Mouse (Mus musculus): Measurements from ENCODE around the gene Lpgat1.

Gene Lpgat1

DNA sequence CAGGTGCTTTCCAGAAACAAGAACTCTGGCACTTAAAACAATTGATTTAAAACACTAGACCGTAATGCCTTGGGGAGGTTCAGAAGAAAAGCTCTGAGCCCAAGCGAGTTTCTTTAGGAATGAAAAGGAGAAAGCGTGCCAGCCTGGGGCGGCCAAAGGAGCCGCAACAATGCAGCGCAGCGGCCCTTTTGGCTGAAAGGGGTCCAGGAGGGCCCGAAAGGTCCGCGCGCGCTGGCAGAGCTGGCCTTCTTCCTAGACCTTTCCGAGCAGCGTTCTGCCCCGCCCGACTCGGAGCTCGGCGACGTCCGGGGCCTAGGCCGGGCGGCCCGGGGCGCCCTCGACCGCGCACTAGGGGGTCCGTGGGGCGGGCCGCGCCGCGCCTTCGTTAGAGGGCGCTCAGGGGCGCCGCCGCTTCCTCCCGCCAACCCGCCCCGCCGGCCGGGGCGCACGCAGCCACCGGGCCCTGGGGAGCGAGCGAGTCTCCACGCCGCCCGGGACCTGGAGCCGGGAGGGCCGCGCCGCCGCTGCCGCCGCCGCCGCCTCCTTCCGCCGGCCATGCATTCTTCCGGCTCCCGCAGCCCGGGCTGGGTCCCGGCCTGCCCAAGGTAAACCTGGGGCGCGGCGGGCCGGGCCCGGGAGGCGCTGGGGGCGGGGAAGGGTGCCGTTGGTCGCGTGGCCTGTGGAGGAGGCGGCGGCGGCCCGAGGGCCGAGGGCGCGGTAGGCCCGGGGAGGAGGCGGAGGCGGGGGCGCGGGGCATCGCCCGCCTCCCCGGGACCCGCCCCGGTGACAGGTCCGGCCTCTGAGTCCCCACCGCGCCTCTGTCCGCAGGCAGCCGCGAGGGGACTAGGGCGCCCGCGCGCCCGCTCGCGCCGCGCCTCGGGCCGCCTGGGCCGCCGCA lies at the start of gene Lpgat1:
TSS of gene Lpgat1 (plus strand) at position 234 of the 898 bp plus-strand sequence.
- in situ Hi-C loops (cut with MseI, MboI): no loop called here

DNA sequence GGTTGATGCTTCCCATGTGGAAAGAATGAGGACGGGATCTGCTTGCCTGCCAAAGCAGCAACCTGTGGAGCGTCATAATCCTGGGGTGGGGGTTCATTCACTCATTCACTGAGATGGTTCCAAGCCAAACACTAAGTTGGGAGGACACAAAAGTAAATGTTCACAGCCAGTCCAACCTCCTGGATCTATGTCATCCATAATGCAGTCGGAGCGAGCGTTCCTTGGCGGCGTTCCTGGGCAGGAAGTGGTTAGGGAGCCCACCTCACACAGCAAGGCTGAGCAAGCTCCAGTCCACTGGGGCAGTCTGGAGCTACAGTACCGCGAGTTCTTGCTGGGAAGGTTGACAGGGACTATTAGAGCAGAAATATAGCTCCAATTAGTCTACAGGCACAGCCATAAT lies 49.6 kb upstream of the Lpgat1 start:
- in situ Hi-C loops (cut with MseI, MboI): no loop called here

DNA sequence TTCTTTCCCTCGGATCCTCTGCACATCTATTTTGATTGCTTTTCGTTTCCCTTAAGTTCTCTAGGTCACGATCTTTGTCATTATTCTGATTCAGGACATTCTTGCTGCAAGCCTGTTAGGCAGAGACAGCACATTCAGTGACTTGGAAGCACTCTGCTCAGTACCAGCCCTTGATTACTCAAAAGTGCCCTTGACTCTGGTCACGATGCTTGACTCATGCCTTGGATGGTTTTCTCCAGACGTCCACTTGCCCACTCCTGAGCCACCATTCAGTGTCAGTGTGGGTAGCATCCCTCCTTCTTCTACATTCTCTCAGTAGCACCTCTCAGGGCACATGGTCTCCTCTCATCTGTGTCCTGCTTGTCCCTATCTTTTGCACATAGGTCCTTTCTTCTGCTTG lies 43.6 kb upstream of the Lpgat1 start:
- in situ Hi-C loops (cut with MseI, MboI): no loop called here

DNA sequence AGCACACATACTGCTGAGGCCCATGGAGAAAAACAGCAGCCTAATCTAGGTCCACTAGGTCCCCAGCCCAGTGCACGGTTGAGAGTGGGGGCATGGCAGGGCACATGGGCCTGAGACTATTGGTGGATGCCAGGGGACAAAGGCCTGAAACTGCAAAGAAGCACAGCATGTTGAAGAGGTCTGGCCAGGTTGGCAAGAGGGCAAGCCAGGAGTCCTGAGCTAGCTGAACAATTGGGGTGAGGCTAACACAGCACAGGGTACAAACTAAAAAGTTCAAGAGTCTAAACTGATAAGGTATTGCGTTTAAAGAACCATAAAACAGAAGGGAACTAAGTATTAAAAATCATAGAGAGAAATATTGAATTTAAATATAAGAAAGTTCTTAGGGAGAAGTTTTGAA lies 36.0 kb upstream of the Lpgat1 start:
- in situ Hi-C loops (cut with MseI, MboI): no loop called here

GRCm38 (mm10) chr1:191687531-191687930 lies 30.1 kb upstream of the Lpgat1 start:
- in situ Hi-C loops (cut with MseI, MboI): no loop called here

GRCm38 (mm10) chr1:191693231-191693630 lies 24.4 kb upstream of the Lpgat1 start:
- in situ Hi-C loops (cut with MseI, MboI): no loop called here

- in situ Hi-C loops (cut with MseI, MboI): no loop called here
Observed at GRCm38 (mm10) chr1:191698253-191698795, 19.3 kb upstream of the Lpgat1 start.

GRCm38 (mm10) chr1:191704535-191704934 lies 13.1 kb upstream of the Lpgat1 start:
- in situ Hi-C loops (cut with MseI, MboI): no loop called here

- in situ Hi-C loops (cut with MseI, MboI): no loop called here
Observed at GRCm38 (mm10) chr1:191706541-191707078, 11.0 kb upstream of the Lpgat1 start.

DNA sequence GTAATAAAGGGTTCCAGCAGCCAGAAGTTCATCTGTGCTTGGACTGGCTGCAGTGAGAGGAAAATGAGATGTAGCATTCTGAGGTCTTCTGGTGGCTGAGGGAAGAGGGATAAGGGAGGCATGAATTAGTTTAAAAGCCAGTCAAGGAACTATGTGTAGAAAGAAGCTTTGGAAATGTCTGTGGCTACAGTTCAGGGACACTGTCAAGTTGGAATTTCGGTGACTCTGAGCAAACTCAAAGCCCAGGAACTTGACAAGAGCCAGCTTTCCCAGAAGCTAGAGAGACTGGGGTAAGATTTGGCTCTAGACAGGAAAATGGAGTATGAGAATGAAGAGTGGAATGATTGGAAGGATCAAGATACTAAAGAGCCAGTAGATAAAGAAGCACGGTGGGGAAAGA lies 7.8 kb upstream of the Lpgat1 start:
- in situ Hi-C loops (cut with MseI, MboI): no loop called here

DNA sequence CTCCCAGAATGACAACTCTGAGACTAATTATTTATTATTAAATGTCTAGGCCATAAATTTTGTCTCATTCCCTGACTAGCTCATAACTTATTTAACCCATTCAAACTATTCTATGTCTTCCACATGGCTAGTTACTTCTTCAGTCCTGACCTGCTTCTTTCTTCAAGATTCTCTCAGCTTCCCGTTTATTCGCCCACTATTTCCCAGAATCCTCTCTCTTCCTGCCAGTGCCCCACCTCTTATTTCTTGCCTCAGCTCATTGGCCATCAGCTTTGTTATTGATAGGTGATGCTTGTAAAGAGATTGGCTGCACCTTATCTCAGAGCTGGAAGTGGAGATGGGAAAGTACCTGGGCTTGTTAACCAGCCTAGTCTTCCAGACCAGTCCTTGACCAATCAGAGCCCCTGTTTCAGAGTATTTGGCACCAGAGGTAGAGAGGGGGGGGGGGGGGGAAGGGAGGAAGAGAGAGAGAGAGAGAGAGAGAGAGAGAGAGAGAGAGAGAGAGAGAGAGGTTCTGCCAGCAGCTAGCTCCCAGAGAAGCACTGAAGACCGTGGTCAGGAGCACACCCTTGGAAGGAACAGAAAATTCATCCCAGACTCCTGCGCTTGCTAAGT lies 5.3 kb upstream of the Lpgat1 start:
- in situ Hi-C loops (cut with MseI, MboI): no loop called here

GRCm38 (mm10) chr1:191713813-191714212 lies 3.8 kb upstream of the Lpgat1 start:
- in situ Hi-C loops (cut with MseI, MboI): no loop called here

DNA sequence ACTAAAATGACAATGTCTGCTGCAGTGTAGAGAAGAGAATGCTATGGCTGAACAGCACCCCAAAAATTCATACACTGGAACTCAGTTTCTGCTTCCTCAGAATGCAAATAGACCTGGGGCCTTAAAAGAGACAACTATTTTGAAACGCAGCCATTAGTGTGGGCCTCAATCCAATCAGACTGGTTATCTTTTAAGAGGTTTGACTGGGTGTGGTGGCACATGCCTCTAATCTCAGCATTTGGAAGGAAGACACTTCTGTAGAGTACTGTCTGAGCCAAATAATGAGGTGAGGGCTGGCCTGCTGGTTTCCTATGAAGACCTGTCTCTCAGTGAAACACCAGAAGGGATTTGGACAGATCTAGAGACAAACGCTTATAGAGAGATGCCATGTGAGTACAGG lies 2.5 kb upstream of the Lpgat1 start:
- in situ Hi-C loops (cut with MseI, MboI): no loop called here

DNA sequence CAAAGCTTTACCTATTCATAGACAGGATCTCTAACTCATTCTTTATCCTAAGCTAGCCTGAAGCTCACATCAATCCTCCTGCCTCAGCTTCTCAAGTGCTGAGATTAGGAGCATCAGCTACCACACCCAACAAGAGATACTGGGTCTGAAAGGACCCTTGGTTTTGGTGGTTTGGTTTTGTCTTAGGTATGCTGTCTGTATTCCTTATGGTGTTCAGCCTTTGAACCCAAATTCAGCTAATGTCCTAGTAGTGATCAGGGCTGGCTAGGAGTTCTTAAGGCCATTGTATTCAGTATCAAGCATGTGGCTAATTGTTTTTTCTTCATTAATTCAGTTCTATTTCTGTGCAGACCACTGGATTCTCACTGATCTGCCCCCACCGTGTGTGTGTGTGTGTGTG lies 493 bp upstream of the Lpgat1 start:
- in situ Hi-C loops (cut with MseI, MboI): no loop called here

- in situ Hi-C loops (cut with MseI, MboI): no loop called here
Observed at GRCm38 (mm10) chr1:191718522-191719281, 1.1 kb downstream of the Lpgat1 start.

DNA sequence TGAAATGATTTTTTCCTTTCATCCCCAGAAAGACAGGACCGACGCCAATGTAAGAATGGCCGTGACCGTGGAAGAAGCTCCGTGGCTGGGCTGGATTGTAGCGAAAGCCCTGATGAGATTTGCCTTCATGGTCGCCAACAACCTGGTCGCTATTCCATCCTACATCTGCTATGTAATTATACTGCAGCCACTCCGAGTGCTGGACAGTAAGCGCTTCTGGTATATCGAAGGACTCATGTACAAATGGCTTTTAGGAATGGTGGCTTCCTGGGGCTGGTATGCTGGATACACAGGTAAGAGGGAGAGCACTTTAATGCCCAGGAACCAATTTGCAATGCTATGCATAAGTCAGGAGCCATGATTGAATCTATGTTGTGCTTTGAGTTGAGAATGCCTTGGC lies 1.7 kb downstream of the Lpgat1 start:
- in situ Hi-C loops (cut with MseI, MboI): no loop called here

GRCm38 (mm10) chr1:191720419-191720818 lies 2.8 kb downstream of the Lpgat1 start:
- in situ Hi-C loops (cut with MseI, MboI): no loop called here

DNA sequence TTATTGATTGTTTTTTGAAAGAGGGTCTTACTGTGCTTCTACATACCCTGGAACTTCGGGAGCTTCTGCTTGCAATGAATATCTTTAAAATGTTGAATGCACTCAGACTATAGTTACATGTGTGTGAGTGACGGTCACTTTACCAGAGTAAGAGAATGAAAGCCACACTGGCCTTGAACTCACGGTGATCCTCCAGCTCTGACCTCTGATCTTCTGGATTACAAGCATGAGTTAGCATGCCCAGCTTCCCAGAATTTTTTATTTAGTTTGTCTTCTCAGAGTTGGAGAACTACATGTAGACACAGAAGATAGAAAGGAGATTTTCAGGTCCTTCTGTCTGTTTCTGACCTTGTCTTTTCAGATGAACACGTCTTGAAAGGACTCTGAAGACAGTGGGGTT lies 5.1 kb downstream of the Lpgat1 start:
- in situ Hi-C loops (cut with MseI, MboI): no loop called here

- in situ Hi-C loops (cut with MseI, MboI): no loop called here
Observed at GRCm38 (mm10) chr1:191723675-191724074, 6.0 kb downstream of the Lpgat1 start.

DNA sequence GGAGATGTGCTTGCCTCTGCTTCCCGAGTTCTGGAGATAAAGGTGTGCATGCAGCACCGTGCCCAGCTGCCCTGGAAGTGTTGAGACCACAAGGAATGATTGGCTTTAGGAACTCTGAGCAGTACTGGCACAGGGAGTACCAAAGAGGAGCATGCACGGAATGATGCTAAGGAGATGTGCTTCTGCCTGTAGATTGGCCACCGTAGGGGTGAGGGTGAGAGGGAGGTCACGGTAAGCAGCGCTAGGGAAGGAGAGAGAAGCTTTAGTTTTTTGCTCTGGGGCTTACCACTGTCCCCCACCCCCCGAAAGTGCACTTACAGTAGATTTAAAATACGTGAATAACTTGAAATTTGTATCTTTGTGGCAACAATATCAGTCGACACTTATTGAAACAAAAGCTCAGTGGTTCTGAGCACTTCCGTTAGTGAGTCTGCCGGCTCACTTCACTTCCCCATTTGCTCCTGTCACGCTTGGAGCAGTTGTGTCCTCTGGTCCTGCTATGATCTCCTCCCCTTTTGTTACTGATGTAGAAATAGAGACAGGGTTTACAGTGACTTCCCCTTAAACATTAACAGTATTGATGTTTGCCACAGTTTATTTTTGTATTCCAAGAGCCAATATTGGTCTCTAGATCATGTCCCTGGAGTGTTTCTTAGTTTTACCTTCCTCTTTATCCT lies 6.9 kb downstream of the Lpgat1 start:
- in situ Hi-C loops (cut with MseI, MboI): no loop called here

GRCm38 (mm10) chr1:191732623-191733022 lies 15.0 kb downstream of the Lpgat1 start:
- in situ Hi-C loops (cut with MseI, MboI): no loop called here

Data from mouse trophoblast stem cell (cell line).